Mouse (Mus musculus): ENCODE results near the gene Wdsub1. TPM values are rescaled to one million over a fixed set of nuclear protein-coding genes. Genes with fewer than 3 reads are reported as not detected.

The Wdsub1 gene
- 9.9 and 15.6 TPM in 2 replicates for polyA plus RNA-seq (2012; ENCODE audit: insufficient read depth, insufficient read length, missing spikeins)

- peak within 1 kb of the TSS; percentile 57 for H3K27ac ChIP-seq (replicated peaks; ENCODE audit: low read depth, low read length)
- peak within 1 kb of the TSS; percentile 81 for H3K4me3 ChIP-seq (ENCODE audit: insufficient read depth, low read depth, low read length)
- no peaks in the 10 kb centered on the region for H3K4me1 ChIP-seq (ENCODE audit: control insufficient read depth, insufficient read depth, insufficient read length, low read length)
These were observed at the start of gene Wdsub1 for GRCm38 (mm10) chr2:59881831-59882741. Gene Wdsub1, minus strand, starts transcription at chr2:59882591.

GRCm38 (mm10) chr2:59913610-59914009, 31.2 kb upstream of the Wdsub1 start:
- Histone ChIP-seq H3K4me3 (ENCODE audit: insufficient read depth, low read depth, low read length) (no peak overlapping the region), H3K4me1 (ENCODE audit: control insufficient read depth, insufficient read depth, insufficient read length, low read length) (no peaks in the 10 kb centered on the region)

GRCm38 (mm10) chr2:59908048-59908447, 25.7 kb upstream of the Wdsub1 start:
- no peaks in the 10 kb centered on the region for H3K4me1 ChIP-seq (ENCODE audit: control insufficient read depth, insufficient read depth, insufficient read length, low read length)
- H3K4me3 ChIP-seq (ENCODE audit: insufficient read depth, low read depth, low read length), result no peak overlapping the region
- H3K27ac ChIP-seq (replicated peaks; ENCODE audit: low read depth, low read length), result no peak overlapping the region

More at GRCm38 (mm10) chr2:59913610-59914009, 31.2 kb upstream of the Wdsub1 start:
- no peak overlapping the region for H3K27ac ChIP-seq (replicated peaks; ENCODE audit: low read depth, low read length)

- H3K4me1 ChIP-seq (ENCODE audit: control insufficient read depth, insufficient read depth, insufficient read length, low read length), result no peaks in the 10 kb centered on the region
- H3K27ac ChIP-seq (replicated peaks; ENCODE audit: low read depth, low read length), result no peak overlapping the region
- H3K4me3 ChIP-seq (ENCODE audit: insufficient read depth, low read depth, low read length), result no peak overlapping the region
These were observed 21.6 kb upstream of the Wdsub1 start for GRCm38 (mm10) chr2:59904007-59904406.

- no peak overlapping the region for H3K4me3 ChIP-seq (ENCODE audit: insufficient read depth, low read depth, low read length)
- no peak overlapping the region for H3K27ac ChIP-seq (replicated peaks; ENCODE audit: low read depth, low read length)
- H3K4me1 ChIP-seq (ENCODE audit: control insufficient read depth, insufficient read depth, insufficient read length, low read length), result no peaks in the 10 kb centered on the region
These were observed 16.3 kb upstream of the Wdsub1 start for GRCm38 (mm10) chr2:59898666-59899065.

- Histone ChIP-seq H3K4me3 (ENCODE audit: insufficient read depth, low read depth, low read length) (no peak overlapping the region), H3K27ac (replicated peaks; ENCODE audit: low read depth, low read length) (no peak overlapping the region), H3K4me1 (ENCODE audit: control insufficient read depth, insufficient read depth, insufficient read length, low read length) (no peaks in the 10 kb centered on the region)
These were observed 15.7 kb upstream of the Wdsub1 start for GRCm38 (mm10) chr2:59898105-59898504.

GRCm38 (mm10) chr2:59896837-59897236, 14.4 kb upstream of the Wdsub1 start:
- Histone ChIP-seq H3K4me1 (ENCODE audit: control insufficient read depth, insufficient read depth, insufficient read length, low read length) (no peaks in the 10 kb centered on the region), H3K27ac (replicated peaks; ENCODE audit: low read depth, low read length) (no peak overlapping the region)

GRCm38 (mm10) chr2:59896400-59896799, 14.0 kb upstream of the Wdsub1 start:
- no peak overlapping the region for H3K27ac ChIP-seq (replicated peaks; ENCODE audit: low read depth, low read length)
- no peaks in the 10 kb centered on the region for H3K4me1 ChIP-seq (ENCODE audit: control insufficient read depth, insufficient read depth, insufficient read length, low read length)
- no peak overlapping the region for H3K4me3 ChIP-seq (ENCODE audit: insufficient read depth, low read depth, low read length)

More at GRCm38 (mm10) chr2:59896837-59897236, 14.4 kb upstream of the Wdsub1 start:
- no peak overlapping the region for H3K4me3 ChIP-seq (ENCODE audit: insufficient read depth, low read depth, low read length)

GRCm38 (mm10) chr2:59889699-59890098, 7.3 kb upstream of the Wdsub1 start:
- Histone ChIP-seq H3K4me3 (ENCODE audit: insufficient read depth, low read depth, low read length) (no peak overlapping the region), H3K27ac (replicated peaks; ENCODE audit: low read depth, low read length) (no peak overlapping the region), H3K4me1 (ENCODE audit: control insufficient read depth, insufficient read depth, insufficient read length, low read length) (no peaks in the 10 kb centered on the region)

GRCm38 (mm10) chr2:59882742-59883281, 421 bp upstream of the Wdsub1 start:
- H3K27ac ChIP-seq (replicated peaks; ENCODE audit: low read depth, low read length), result no peak overlapping the region
- H3K4me1 ChIP-seq (ENCODE audit: control insufficient read depth, insufficient read depth, insufficient read length, low read length), result no peaks in the 10 kb centered on the region
- H3K4me3 ChIP-seq (ENCODE audit: insufficient read depth, low read depth, low read length), result peak overlapping the region; percentile 81; the same call in 1 of the 2 replicates

GRCm38 (mm10) chr2:59881404-59881803, 987 bp downstream of the Wdsub1 start:
- Histone ChIP-seq H3K27ac (replicated peaks; ENCODE audit: low read depth, low read length) (no peak overlapping the region), H3K4me1 (ENCODE audit: control insufficient read depth, insufficient read depth, insufficient read length, low read length) (no peaks in the 10 kb centered on the region), H3K4me3 (ENCODE audit: insufficient read depth, low read depth, low read length) (peak overlapping the region; percentile 81)

GRCm38 (mm10) chr2:59878221-59878620, 4.2 kb downstream of the Wdsub1 start:
- H3K27ac ChIP-seq (replicated peaks; ENCODE audit: low read depth, low read length), result no peak overlapping the region
- H3K4me1 ChIP-seq (ENCODE audit: control insufficient read depth, insufficient read depth, insufficient read length, low read length), result no peaks in the 10 kb centered on the region
- no peak overlapping the region for H3K4me3 ChIP-seq (ENCODE audit: insufficient read depth, low read depth, low read length)

- no peak overlapping the region for H3K27ac ChIP-seq (replicated peaks; ENCODE audit: low read depth, low read length)
- no peaks in the 10 kb centered on the region for H3K4me1 ChIP-seq (ENCODE audit: control insufficient read depth, insufficient read depth, insufficient read length, low read length)
- no peak overlapping the region for H3K4me3 ChIP-seq (ENCODE audit: insufficient read depth, low read depth, low read length)
These were observed 5.1 kb downstream of the Wdsub1 start for GRCm38 (mm10) chr2:59877335-59877734.

GRCm38 (mm10) chr2:59876482-59876881, 5.9 kb downstream of the Wdsub1 start:
- H3K4me3 ChIP-seq (ENCODE audit: insufficient read depth, low read depth, low read length), result no peak overlapping the region

GRCm38 (mm10) chr2:59870526-59870925, 11.9 kb downstream of the Wdsub1 start:
- Histone ChIP-seq H3K4me3 (ENCODE audit: insufficient read depth, low read depth, low read length) (no peak overlapping the region), H3K27ac (replicated peaks; ENCODE audit: low read depth, low read length) (no peak overlapping the region), H3K4me1 (ENCODE audit: control insufficient read depth, insufficient read depth, insufficient read length, low read length) (no peaks in the 10 kb centered on the region)

More at GRCm38 (mm10) chr2:59876482-59876881, 5.9 kb downstream of the Wdsub1 start:
- Histone ChIP-seq H3K27ac (replicated peaks; ENCODE audit: low read depth, low read length) (no peak overlapping the region), H3K4me1 (ENCODE audit: control insufficient read depth, insufficient read depth, insufficient read length, low read length) (no peaks in the 10 kb centered on the region)

Measured in brown adipose tissue, adult 24 weeks (tissue).